Mouse (Mus musculus) adrenal gland (tissue): Measurements from ENCODE around the gene Ube2j1.

ENCODE experiments used
- intact Hi-C: fragments of 180-260 bp; cut with DNase I; formaldehyde crosslinking; loops from one replicate; pipeline ENCODE4 v1.15.1; 2025

The Ube2j1 gene

GRCm38 (mm10) chr4:33010078-33010477 lies 21.1 kb upstream of the Ube2j1 start:
- intact Hi-C loops, result loop anchor here (10.0 kb wide), 1 partner anchor 255 kb away; no protein-coding TSS in a partner anchor

- intact Hi-C loops, result loop anchor here (10.0 kb wide), 1 partner anchor 258 kb away; no protein-coding TSS in a partner anchor
Measured at GRCm38 (mm10) chr4:33012484-33012883, 18.7 kb upstream of the Ube2j1 start.

- intact Hi-C loops, result loop anchor here (10.0 kb wide), 1 partner anchor 264 kb away; no protein-coding TSS in a partner anchor
Measured at GRCm38 (mm10) chr4:33018361-33018999, 12.7 kb upstream of the Ube2j1 start.

GRCm38 (mm10) chr4:33024420-33024819 lies 6.8 kb upstream of the Ube2j1 start:
- intact Hi-C loops, result no loop called here

GRCm38 (mm10) chr4:33029104-33029503 lies 2.1 kb upstream of the Ube2j1 start:
- intact Hi-C loops, result no loop called here

- intact Hi-C loops, result loop anchor here (5.0 to 10.0 kb wide), 2 partner anchors 264 to 373 kb away; partner anchors contain the start of genes Mdn1 and Pnrc1
Measured at GRCm38 (mm10) chr4:33030264-33031194, 687 bp upstream of the Ube2j1 start.

- intact Hi-C loops, result loop anchor here (5.0 to 10.0 kb wide), 2 partner anchors 263 to 375 kb away; partner anchors contain the start of genes Mdn1 and Pnrc1
Measured at GRCm38 (mm10) chr4:33032045-33032444, 829 bp downstream of the Ube2j1 start.

- intact Hi-C loops, result loop anchor here (5.0 to 10.0 kb wide), 2 partner anchors 261 to 376 kb away; partner anchors contain the start of genes Mdn1 and Pnrc1
Measured at GRCm38 (mm10) chr4:33033515-33033914, 2.3 kb downstream of the Ube2j1 start.

GRCm38 (mm10) chr4:33039826-33040225 lies 8.6 kb downstream of the Ube2j1 start:
- intact Hi-C loops, result loop anchor here (10.0 kb wide), 1 partner anchor 255 kb away; the partner anchor contains the start of gene Pnrc1

- intact Hi-C loops, result no loop called here
Measured at GRCm38 (mm10) chr4:33049601-33050000, 18.4 kb downstream of the Ube2j1 start.

GRCm38 (mm10) chr4:33052055-33052454 lies 20.8 kb downstream of the Ube2j1 start:
- intact Hi-C loops, result no loop called here

GRCm38 (mm10) chr4:33052650-33053049 lies 21.4 kb downstream of the Ube2j1 start:
- intact Hi-C loops, result no loop called here

GRCm38 (mm10) chr4:33054426-33054825 lies 23.2 kb downstream of the Ube2j1 start:
- intact Hi-C loops, result no loop called here

GRCm38 (mm10) chr4:33056317-33056716 lies 25.1 kb downstream of the Ube2j1 start:
- intact Hi-C loops, result no loop called here

- intact Hi-C loops, result no loop called here
Measured at GRCm38 (mm10) chr4:33057890-33058687, 26.9 kb downstream of the Ube2j1 start.

GRCm38 (mm10) chr4:33061158-33061557 lies 29.9 kb downstream of the Ube2j1 start:
- intact Hi-C loops, result no loop called here

GRCm38 (mm10) chr4:33062981-33063380 lies 31.8 kb downstream of the Ube2j1 start, which contains the start of gene Gabrr2:
Gabrr2 (plus strand) TSS chr4:33062999.
- intact Hi-C loops, result no loop called here

- intact Hi-C loops, result no loop called here
Measured at GRCm38 (mm10) chr4:33064986-33065385, 33.8 kb downstream of the Ube2j1 start.

GRCm38 (mm10) chr4:33066223-33066960 lies 35.2 kb downstream of the Ube2j1 start:
- intact Hi-C loops, result no loop called here

- intact Hi-C loops, result no loop called here
Measured at GRCm38 (mm10) chr4:33067331-33067730, 36.1 kb downstream of the Ube2j1 start.
